11 mouse cellular contexts compared by ENCODE assay signal in genomic region chr10:122570909-122571551, GRCm38 (mm10).
DNase-seq lines count a peak whose midpoint lies in the region; ATAC-seq and TF ChIP-seq lines count a peak whose summit lies in the region.
"Had no signal": no experiment of that assay in that cellular context is flagged by ENCODE, and none has a peak within 500 bp of the region (broad histone marks: within the 10 kb centered on the region; RNA-seq: fewer than 3 reads in every experiment).

No protein-coding gene starts in this region.

- no peaks in the 10 kb centered on the region for H3K4me1 ChIP-seq in lung, postnatal 0 days (ENCODE audit: insufficient read depth, low read depth, low read length)
- peaks cover 5% of the 10 kb centered on the region for H3K4me1 ChIP-seq in limb, embryonic 11.5 days (ENCODE audit: control insufficient read depth, insufficient read depth, low read length)

- no peaks in the 10 kb centered on the region for H3K9me3 ChIP-seq in lung, postnatal 0 days (ENCODE audit: low read length)
- H3K9me3 ChIP-seq in limb, embryonic 11.5 days (ENCODE audit: control insufficient read depth, low read length) = no peaks in the 10 kb centered on the region
- H3K9me3 ChIP-seq: forebrain, embryonic 12.5 days; limb, embryonic 12.5 days had no signal

- peak; percentile 75 for DNase-seq in heart, adult 11 months
- DNase-seq in heart, adult 18-20 months = no peak
- peak; percentile 32 for DNase-seq in lung, postnatal 0 days (ENCODE audit: low spot score)
- no peak for DNase-seq in lung, postnatal 25 days (ENCODE audit: low spot score)
- peak; percentile 31 for DNase-seq in limb, embryonic 11.5 days (ENCODE audit: low spot score)
- peak; percentile 35 for DNase-seq in yolk sac, embryonic 10.5 days (ENCODE audit: low spot score)
- DNase-seq in urinary bladder, postnatal 36 days (ENCODE audit: low spot score in 2 of 2) = no peak
- no peak for DNase-seq in frontal cortex, postnatal 25 days (ENCODE audit: low spot score in 2 of 2)
- DNase-seq: lung, postnatal 36 days had no signal

- H3K4me3 ChIP-seq in lung, postnatal 0 days (ENCODE audit: low read depth, low read length) = no peak overlapping the region
- no peak overlapping the region for H3K4me3 ChIP-seq in limb, embryonic 11.5 days (ENCODE audit: low read depth, low read length)
- H3K4me3 ChIP-seq: forebrain, embryonic 12.5 days; limb, embryonic 12.5 days had no signal

- 17% methylated on average over 13 of the region's 13 CpGs for WGBS in lung, postnatal 0 days
- 11% methylated on average over 13 of the region's 13 CpGs for WGBS in limb, embryonic 11.5 days

- H3K36me3 ChIP-seq in lung, postnatal 0 days (ENCODE audit: insufficient read depth, low read length) = no peaks in the 10 kb centered on the region
- H3K36me3 ChIP-seq in limb, embryonic 11.5 days (ENCODE audit: control insufficient read depth, insufficient read depth, low read length) = no peaks in the 10 kb centered on the region
- H3K36me3 ChIP-seq: forebrain, embryonic 12.5 days; limb, embryonic 12.5 days had no signal

- no peak overlapping the region for H3K9ac ChIP-seq in lung, postnatal 0 days (replicated peaks; ENCODE audit: low read depth)
- H3K9ac ChIP-seq in limb, embryonic 11.5 days (ENCODE audit: low read length) = no peak overlapping the region; the same call in 1 of the 2 replicates
- H3K9ac ChIP-seq: forebrain, embryonic 12.5 days; limb, embryonic 12.5 days had no signal

- no peak overlapping the region for H3K27ac ChIP-seq in lung, postnatal 0 days (ENCODE audit: low read length)
- no peak overlapping the region for H3K27ac ChIP-seq in limb, embryonic 11.5 days (replicated peaks; ENCODE audit: low read depth, low read length)
- H3K27ac ChIP-seq: forebrain, embryonic 12.5 days; limb, embryonic 12.5 days had no signal

- no peak for TF ChIP-seq EP300 in lung, postnatal 0 days (IDR thresholded peaks at IDR 0.05)

- peak; percentile 48 for ATAC-seq in lung, postnatal 0 days
- no peak for ATAC-seq in limb, embryonic 11.5 days (ENCODE audit: insufficient number of reproducible peaks, low FRiP score, low TSS enrichment, low read depth)

- no peak overlapping the region for H3K4me2 ChIP-seq in lung, postnatal 0 days (replicated peaks; ENCODE audit: low read depth, low read length)
- no peak overlapping the region for H3K4me2 ChIP-seq in limb, embryonic 11.5 days (ENCODE audit: low read depth, severe bottlenecking)
- H3K4me2 ChIP-seq: forebrain, embryonic 12.5 days; limb, embryonic 12.5 days had no signal

- H3K27me3 ChIP-seq in lung, postnatal 0 days (replicated peaks; ENCODE audit: insufficient read depth, low read length) = no peaks in the 10 kb centered on the region
- H3K27me3 ChIP-seq in limb, embryonic 11.5 days (ENCODE audit: control insufficient read depth, insufficient read depth, low read length) = no peaks in the 10 kb centered on the region
- H3K27me3 ChIP-seq: forebrain, embryonic 12.5 days; limb, embryonic 12.5 days had no signal

- TF ChIP-seq CTCF in lung, postnatal 0 days (IDR thresholded peaks at IDR 0.05) = no peak

Comparison
In these comparisons a context has a peak if more than half of its experiments do, and no peak if none do; other contexts are left out.
1. DNase-seq: peak in heart, adult 11 months (single experiment), lung, postnatal 0 days (single experiment), limb, embryonic 11.5 days (single experiment) and yolk sac, embryonic 10.5 days (single experiment); none in heart, adult 18-20 months (0 of 2), lung, postnatal 25 days (single experiment), urinary bladder, postnatal 36 days (0 of 2) and frontal cortex, postnatal 25 days (0 of 2).